Mouse (Mus musculus) cortical plate, adult 2 months (tissue): ENCODE data around the gene Svbp.
A peak's percentile ranks its signal among the peaks of the same experiment; 100 is the strongest.

Source experiments
- CTCF ChIP-seq: fragments of 200-500 bp; IDR thresholded peaks from 2 replicates; pipeline ENCODE4 v1.5.1; 2011; ENCODE audit warnings: mild to moderate bottlenecking, control low read depth, low read length; ENCODE audit not compliant: insufficient read depth; ENCODE audit errors: extremely low read depth
- POLR2A ChIP-seq: fragments of 200-500 bp; IDR thresholded peaks from 2 replicates; pipeline ENCODE4 v1.6.1; 2011; ENCODE audit warnings: mild to moderate bottlenecking, low read length, control low read depth; ENCODE audit not compliant: insufficient read depth; ENCODE audit errors: extremely low read depth

- no peak for TF ChIP-seq POLR2A
- TF ChIP-seq CTCF, result peak; percentile 45
Measured at GRCm38 (mm10) chr4:119241664-119242063, 46.6 kb downstream of the Svbp start.
